11 mouse cellular contexts compared by ENCODE assay signal in genomic region chr15:6934564-6934980, GRCm38 (mm10). TPM values are rescaled to one million over a fixed set of nuclear protein-coding genes. Genes with fewer than 3 reads are reported as not detected.
A peak's percentile ranks its signal among the peaks of the same experiment; 100 is the strongest.
DNase-seq lines count a peak whose midpoint lies in the region; ATAC-seq and TF ChIP-seq lines count a peak whose summit lies in the region.
"Had no signal": no experiment of that assay in that cellular context is flagged by ENCODE, and none has a peak within 500 bp of the region (broad histone marks: within the 10 kb centered on the region; RNA-seq: fewer than 3 reads in every experiment).

No protein-coding gene starts in this region.

- no peaks in the 10 kb centered on the region for H3K27me3 ChIP-seq in limb, embryonic 11.5 days (ENCODE audit: control insufficient read depth, insufficient read depth, low read length)
- H3K27me3 ChIP-seq in limb, embryonic 10.5 days (ENCODE audit: low read depth, poor library complexity, severe bottlenecking) = no peaks in the 10 kb centered on the region
- 0 out of 2 replicates have a peak, but pooled peaks cover 3% of the 10 kb centered on the region for H3K27me3 ChIP-seq in limb, embryonic 15.5 days
- no peaks in the 10 kb centered on the region for H3K27me3 ChIP-seq in stomach, postnatal 0 days (ENCODE audit: control insufficient read depth, insufficient read depth, low read length)
- H3K27me3 ChIP-seq: hindbrain, embryonic 15.5 days had no signal

- no peak overlapping the region for H3K4me3 ChIP-seq in limb, embryonic 11.5 days (ENCODE audit: low read depth, low read length)
- no peak overlapping the region for H3K4me3 ChIP-seq in limb, embryonic 10.5 days
- no peak overlapping the region for H3K4me3 ChIP-seq in limb, embryonic 15.5 days
- no peak overlapping the region for H3K4me3 ChIP-seq in stomach, postnatal 0 days (ENCODE audit: low read depth, low read length)
- H3K4me3 ChIP-seq: hindbrain, embryonic 15.5 days had no signal

- no peaks in the 10 kb centered on the region for H3K4me1 ChIP-seq in limb, embryonic 11.5 days (ENCODE audit: control insufficient read depth, insufficient read depth, low read length)
- no peaks in the 10 kb centered on the region for H3K4me1 ChIP-seq in limb, embryonic 10.5 days
- H3K4me1 ChIP-seq in limb, embryonic 15.5 days = no peaks in the 10 kb centered on the region
- no peaks in the 10 kb centered on the region for H3K4me1 ChIP-seq in stomach, postnatal 0 days (replicated peaks; ENCODE audit: control insufficient read depth, insufficient read depth)
- H3K4me1 ChIP-seq: hindbrain, embryonic 15.5 days had no signal

- H3K27ac ChIP-seq in limb, embryonic 11.5 days (replicated peaks; ENCODE audit: low read depth, low read length) = no peak overlapping the region
- no peak overlapping the region for H3K27ac ChIP-seq in limb, embryonic 10.5 days
- no peak overlapping the region; the same call in 1 of the 2 replicates for H3K27ac ChIP-seq in limb, embryonic 15.5 days
- no peak overlapping the region for H3K27ac ChIP-seq in stomach, postnatal 0 days (replicated peaks)
- H3K27ac ChIP-seq: hindbrain, embryonic 15.5 days had no signal

- WGBS in limb, embryonic 11.5 days = 54% methylated on average over 4 of the region's 4 CpGs
- 76% methylated on average over 4 of the region's 4 CpGs for WGBS in limb, embryonic 10.5 days
- WGBS in limb, embryonic 15.5 days = 26% methylated on average over 4 of the region's 4 CpGs
- WGBS in stomach, postnatal 0 days = 50% methylated on average over 4 of the region's 4 CpGs

- peak; percentile 57; the same call in 1 of the 2 replicates for ATAC-seq in limb, embryonic 11.5 days (ENCODE audit: insufficient number of reproducible peaks, low FRiP score, low TSS enrichment, low read depth)
- peak; percentile 88 for ATAC-seq in limb, embryonic 15.5 days (ENCODE audit: insufficient number of reproducible peaks, low FRiP score, low TSS enrichment, low read depth)
- ATAC-seq in stomach, postnatal 0 days (ENCODE audit: low FRiP score, low TSS enrichment) = no peak; the same call in 1 of the 2 replicates
- ATAC-seq: midbrain, embryonic 16.5 days had no signal

- no peak overlapping the region for H3K9ac ChIP-seq in limb, embryonic 11.5 days (ENCODE audit: low read length)
- no peak overlapping the region for H3K9ac ChIP-seq in limb, embryonic 15.5 days
- no peak overlapping the region for H3K9ac ChIP-seq in stomach, postnatal 0 days (ENCODE audit: low read length)
- H3K9ac ChIP-seq: hindbrain, embryonic 15.5 days had no signal

- H3K36me3 ChIP-seq in limb, embryonic 11.5 days (ENCODE audit: control insufficient read depth, insufficient read depth, low read length) = no peaks in the 10 kb centered on the region
- no peaks in the 10 kb centered on the region for H3K36me3 ChIP-seq in limb, embryonic 10.5 days
- H3K36me3 ChIP-seq in limb, embryonic 15.5 days = no peaks in the 10 kb centered on the region
- H3K36me3 ChIP-seq in stomach, postnatal 0 days (ENCODE audit: control insufficient read depth, insufficient read depth, low read length) = no peaks in the 10 kb centered on the region
- H3K36me3 ChIP-seq: hindbrain, embryonic 15.5 days had no signal

- H3K9me3 ChIP-seq in limb, embryonic 11.5 days (ENCODE audit: control insufficient read depth, low read length) = no peaks in the 10 kb centered on the region
- H3K9me3 ChIP-seq in limb, embryonic 10.5 days (replicated peaks) = no peaks in the 10 kb centered on the region
- H3K9me3 ChIP-seq in limb, embryonic 15.5 days = no peaks in the 10 kb centered on the region
- no peaks in the 10 kb centered on the region for H3K9me3 ChIP-seq in stomach, postnatal 0 days (ENCODE audit: control insufficient read depth, low read length)
- H3K9me3 ChIP-seq: hindbrain, embryonic 15.5 days had no signal

- DNase-seq in limb, embryonic 11.5 days (ENCODE audit: low spot score) = no peak
- DNase-seq in limb, embryonic 10.5 days (ENCODE audit: low spot score) = no peak
- peak; percentile 22 for DNase-seq in kidney, adult 11 months
- DNase-seq in stomach, postnatal 0 days (ENCODE audit: low spot score) = no peak
- DNase-seq in cerebellum, adult 18-20 months = no peak
- no peak for DNase-seq in urinary bladder, adult 18-20 months (ENCODE audit: low spot score in 2 of 2)
- no peak for DNase-seq in frontal cortex, postnatal 36 days (ENCODE audit: low spot score in 2 of 2)
- DNase-seq: cerebellum, adult 2 months had no signal

- peak; percentile 57 for TF ChIP-seq CTCF in stomach, postnatal 0 days (IDR thresholded peaks at IDR 0.05; ENCODE audit: low read depth)

- no peak overlapping the region for H3K4me2 ChIP-seq in limb, embryonic 11.5 days (ENCODE audit: low read depth, severe bottlenecking)
- no peak overlapping the region for H3K4me2 ChIP-seq in limb, embryonic 15.5 days
- no peak overlapping the region for H3K4me2 ChIP-seq in stomach, postnatal 0 days (replicated peaks; ENCODE audit: low read depth)
- H3K4me2 ChIP-seq: hindbrain, embryonic 15.5 days had no signal

- TF ChIP-seq EP300 in stomach, postnatal 0 days (optimal IDR thresholded peaks at IDR 0.05) = no peak

RNA-seq across cellular contexts. Expression of gene Osmr, which starts 59.8 kb away (rescaled TPM):
- polyA plus RNA-seq in limb, embryonic 11.5 days (2014; fragmentation: Nextera tagmentation; extraction: Ambion mirVana) = 0.72 and 0.78 TPM in 2 replicates
- 0.26 and 0.31 TPM in 2 replicates for polyA plus RNA-seq in limb, embryonic 10.5 days (2016; fragmentation: Nextera tagmentation; extraction: Ambion mirVana)
- polyA plus RNA-seq in limb, embryonic 15.5 days (2015; fragmentation: Nextera tagmentation; extraction: Ambion mirVana) = 2.8 and 3.4 TPM in 2 replicates
- polyA plus RNA-seq in stomach, postnatal 0 days (2015; fragmentation: Nextera tagmentation; extraction: Ambion mirVana) = 1.7 and 2.5 TPM in 2 replicates
